Mouse (Mus musculus): ENCODE measurements around the gene Dennd5a. TPM values are rescaled to one million over a fixed set of nuclear protein-coding genes. Genes with fewer than 3 reads are reported as not detected.

The Dennd5a gene
- polyA plus RNA-seq, 1 experiment from 2014 or later, result 15.3 TPM

GRCm38 (mm10) chr7:109929628-109930027 is 30.6 kb downstream of the Dennd5a start:
- H3K36me3 ChIP-seq (ENCODE audit: control insufficient read depth, insufficient read depth), result peaks cover 22% of the 10 kb centered on the region
- peak; percentile 56 for TF ChIP-seq CTCF (IDR thresholded peaks at IDR 0.05; ENCODE audit: low read depth)
- no peak overlapping the region for H3K9ac ChIP-seq (ENCODE audit: low read depth, low read length)
- H3K4me3 ChIP-seq (ENCODE audit: low read depth, low read length), result no peak overlapping the region
- H3K27me3 ChIP-seq (replicated peaks; ENCODE audit: control insufficient read depth, insufficient read depth, low read length), result no peaks in the 10 kb centered on the region
- no peak overlapping the region for H3K4me2 ChIP-seq (replicated peaks; ENCODE audit: low read depth)
- no peaks in the 10 kb centered on the region for H3K4me1 ChIP-seq (replicated peaks; ENCODE audit: control insufficient read depth, insufficient read depth, low read length)
- H3K9me3 ChIP-seq (ENCODE audit: control insufficient read depth), result no peaks in the 10 kb centered on the region
- no peak overlapping the region for H3K27ac ChIP-seq (ENCODE audit: low read depth, low read length)
- ATAC-seq, result no peak

GRCm38 (mm10) chr7:109928365-109928764 is 31.9 kb downstream of the Dennd5a start:
- H3K4me1 ChIP-seq (replicated peaks; ENCODE audit: control insufficient read depth, insufficient read depth, low read length), result no peaks in the 10 kb centered on the region
- H3K27me3 ChIP-seq (replicated peaks; ENCODE audit: control insufficient read depth, insufficient read depth, low read length), result no peaks in the 10 kb centered on the region
- peaks cover 14% of the 10 kb centered on the region for H3K36me3 ChIP-seq (ENCODE audit: control insufficient read depth, insufficient read depth)
- no peak overlapping the region for H3K4me3 ChIP-seq (ENCODE audit: low read depth, low read length)
- 82% methylated on average over 6 of the region's 6 CpGs for WGBS
- no peak overlapping the region for H3K9ac ChIP-seq (ENCODE audit: low read depth, low read length)
- H3K9me3 ChIP-seq (ENCODE audit: control insufficient read depth), result no peaks in the 10 kb centered on the region
- ATAC-seq, result no peak
- TF ChIP-seq CTCF (IDR thresholded peaks at IDR 0.05; ENCODE audit: low read depth), result no peak
- H3K27ac ChIP-seq (ENCODE audit: low read depth, low read length), result no peak overlapping the region
- H3K4me2 ChIP-seq (replicated peaks; ENCODE audit: low read depth), result no peak overlapping the region

DNA sequence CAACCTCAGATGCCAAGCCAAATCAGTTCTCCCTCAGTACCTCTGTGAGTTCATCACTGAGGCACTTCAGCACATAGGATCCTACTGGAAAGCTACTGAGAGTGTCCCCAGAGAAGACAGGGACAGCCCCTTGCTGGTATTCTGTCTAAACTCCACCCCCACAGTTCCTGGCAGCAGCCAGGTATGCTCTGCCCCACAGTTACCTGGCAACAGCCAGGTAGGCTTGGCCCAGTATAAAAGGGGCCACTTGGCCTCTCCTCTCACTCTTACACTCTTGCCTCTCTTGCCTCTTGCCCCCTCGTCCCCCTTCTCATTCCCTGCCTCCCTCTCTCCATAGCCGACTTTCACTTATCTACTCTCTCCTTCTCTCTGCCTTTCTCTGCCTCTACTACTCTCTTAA is 35.3 kb downstream of the Dennd5a start:
- no peak for TF ChIP-seq CTCF (IDR thresholded peaks at IDR 0.05; ENCODE audit: low read depth)
- H3K4me3 ChIP-seq (ENCODE audit: low read depth, low read length), result no peak overlapping the region
- H3K9ac ChIP-seq (ENCODE audit: low read depth, low read length), result no peak overlapping the region
- H3K4me1 ChIP-seq (replicated peaks; ENCODE audit: control insufficient read depth, insufficient read depth, low read length), result no peaks in the 10 kb centered on the region
- no peaks in the 10 kb centered on the region for H3K27me3 ChIP-seq (replicated peaks; ENCODE audit: control insufficient read depth, insufficient read depth, low read length)
- H3K36me3 ChIP-seq (ENCODE audit: control insufficient read depth, insufficient read depth), result peaks cover 12% of the 10 kb centered on the region
- 44% methylated on average over 2 of the region's 2 CpGs for WGBS
- H3K9me3 ChIP-seq (ENCODE audit: control insufficient read depth), result no peaks in the 10 kb centered on the region
- no peak overlapping the region for H3K27ac ChIP-seq (ENCODE audit: low read depth, low read length)
- H3K4me2 ChIP-seq (replicated peaks; ENCODE audit: low read depth), result no peak overlapping the region
- no peak for ATAC-seq

GRCm38 (mm10) chr7:109922889-109923288 is 37.4 kb downstream of the Dennd5a start:
- TF ChIP-seq CTCF (IDR thresholded peaks at IDR 0.05; ENCODE audit: low read depth), result no peak
- Histone ChIP-seq H3K4me3 (ENCODE audit: low read depth, low read length) (no peak overlapping the region), H3K9ac (ENCODE audit: low read depth, low read length) (no peak overlapping the region), H3K9me3 (ENCODE audit: control insufficient read depth) (no peaks in the 10 kb centered on the region), H3K4me1 (replicated peaks; ENCODE audit: control insufficient read depth, insufficient read depth, low read length) (no peaks in the 10 kb centered on the region), H3K27ac (ENCODE audit: low read depth, low read length) (no peak overlapping the region), H3K4me2 (replicated peaks; ENCODE audit: low read depth) (no peak overlapping the region), H3K36me3 (ENCODE audit: control insufficient read depth, insufficient read depth) (peaks cover 18% of the 10 kb centered on the region; the same call in 1 of the 2 replicates), H3K27me3 (replicated peaks; ENCODE audit: control insufficient read depth, insufficient read depth, low read length) (no peaks in the 10 kb centered on the region)
- no peak for ATAC-seq
- 93% methylated on average over 4 of the region's 4 CpGs for WGBS

DNA sequence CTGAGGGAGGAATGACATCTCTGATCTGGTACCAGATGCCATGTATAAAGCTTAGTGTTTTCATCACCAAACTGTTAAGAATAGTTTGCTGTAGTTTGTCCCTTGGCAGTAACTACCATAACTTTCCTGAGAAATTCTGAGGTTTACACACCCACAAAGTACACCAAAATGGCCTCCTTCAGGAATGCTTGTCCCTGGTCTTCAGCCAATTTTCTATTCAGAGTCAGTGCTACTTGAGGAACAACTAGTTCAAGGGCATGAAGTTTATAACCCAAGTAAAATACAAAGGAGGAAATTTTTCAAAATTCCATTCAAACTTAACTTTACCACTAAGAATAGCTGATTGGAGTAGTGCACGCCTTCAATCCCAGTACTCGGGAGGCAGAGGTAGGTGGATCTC is 54.1 kb downstream of the Dennd5a start:
- Histone ChIP-seq H3K27ac (ENCODE audit: low read depth, low read length) (no peak overlapping the region), H3K4me1 (replicated peaks; ENCODE audit: control insufficient read depth, insufficient read depth, low read length) (no peaks in the 10 kb centered on the region), H3K9me3 (ENCODE audit: control insufficient read depth) (no peaks in the 10 kb centered on the region), H3K4me3 (ENCODE audit: low read depth, low read length) (no peak overlapping the region), H3K4me2 (replicated peaks; ENCODE audit: low read depth) (no peak overlapping the region), H3K9ac (ENCODE audit: low read depth, low read length) (no peak overlapping the region), H3K36me3 (ENCODE audit: control insufficient read depth, insufficient read depth) (peaks cover 58% of the 10 kb centered on the region), H3K27me3 (replicated peaks; ENCODE audit: control insufficient read depth, insufficient read depth, low read length) (no peaks in the 10 kb centered on the region)
- ATAC-seq, result no peak
- 92% methylated on average over 2 of the region's 2 CpGs for WGBS
- TF ChIP-seq CTCF (IDR thresholded peaks at IDR 0.05; ENCODE audit: low read depth), result no peak

DNA sequence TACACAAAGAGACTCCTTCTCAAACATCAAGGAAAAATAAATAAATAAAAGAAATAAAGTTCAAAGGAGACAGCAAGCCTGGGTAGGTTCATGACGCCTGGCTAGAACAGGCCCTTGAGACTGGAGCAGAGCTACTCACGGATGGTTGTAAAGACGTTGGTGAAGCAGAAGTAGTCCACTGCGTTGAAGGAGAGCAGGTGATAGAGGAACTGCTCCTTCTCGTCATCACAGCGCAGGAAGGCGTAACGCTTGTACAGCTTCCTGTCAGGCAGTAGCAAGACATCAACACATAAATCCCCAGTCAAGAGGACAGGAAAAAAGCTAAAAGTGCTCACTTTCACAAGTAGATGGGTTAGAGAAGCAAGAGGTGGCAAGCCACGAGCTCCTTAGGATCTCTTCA is 59.3 kb downstream of the Dennd5a start:
- H3K27ac ChIP-seq (ENCODE audit: low read depth, low read length), result no peak overlapping the region
- WGBS, result 82% methylated on average over 9 of the region's 9 CpGs
- H3K4me2 ChIP-seq (replicated peaks; ENCODE audit: low read depth), result no peak overlapping the region
- H3K9me3 ChIP-seq (ENCODE audit: control insufficient read depth), result no peaks in the 10 kb centered on the region
- no peaks in the 10 kb centered on the region for H3K4me1 ChIP-seq (replicated peaks; ENCODE audit: control insufficient read depth, insufficient read depth, low read length)
- H3K4me3 ChIP-seq (ENCODE audit: low read depth, low read length), result no peak overlapping the region
- no peak overlapping the region for H3K9ac ChIP-seq (ENCODE audit: low read depth, low read length)
- no peak for ATAC-seq
- peaks cover 77% of the 10 kb centered on the region for H3K36me3 ChIP-seq (ENCODE audit: control insufficient read depth, insufficient read depth)
- no peak for TF ChIP-seq CTCF (IDR thresholded peaks at IDR 0.05; ENCODE audit: low read depth)
- no peaks in the 10 kb centered on the region for H3K27me3 ChIP-seq (replicated peaks; ENCODE audit: control insufficient read depth, insufficient read depth, low read length)

- Histone ChIP-seq H3K4me1 (replicated peaks; ENCODE audit: control insufficient read depth, insufficient read depth, low read length) (no peaks in the 10 kb centered on the region), H3K4me3 (ENCODE audit: low read depth, low read length) (no peak overlapping the region), H3K9ac (ENCODE audit: low read depth, low read length) (no peak overlapping the region), H3K27ac (ENCODE audit: low read depth, low read length) (no peak overlapping the region), H3K27me3 (replicated peaks; ENCODE audit: control insufficient read depth, insufficient read depth, low read length) (no peaks in the 10 kb centered on the region), H3K36me3 (ENCODE audit: control insufficient read depth, insufficient read depth) (peaks cover 68% of the 10 kb centered on the region), H3K9me3 (ENCODE audit: control insufficient read depth) (no peaks in the 10 kb centered on the region), H3K4me2 (replicated peaks; ENCODE audit: low read depth) (no peak overlapping the region)
- no peak for TF ChIP-seq CTCF (IDR thresholded peaks at IDR 0.05; ENCODE audit: low read depth)
- ATAC-seq, result no peak
Measured at GRCm38 (mm10) chr7:109898911-109899310, 61.4 kb downstream of the Dennd5a start.

Measured in intestine, postnatal 0 days (tissue).